Mouse (Mus musculus): ENCODE measurements around the gene Eif4b. TPM values are rescaled to one million over a fixed set of nuclear protein-coding genes. Genes with fewer than 3 reads are reported as not detected.

Eif4b gene
- polyA plus RNA-seq, 1 experiment from 2014 or later: 117 TPM

- Histone ChIP-seq H3K4me3 (ENCODE audit: low read length) (no peak overlapping the region), H3K9ac (ENCODE audit: low read depth, low read length) (no peak overlapping the region), H3K27ac (ENCODE audit: low read length) (no peak overlapping the region), H3K9me3 (ENCODE audit: control insufficient read depth, low read length) (no peaks in the 10 kb centered on the region), H3K4me1 (ENCODE audit: control insufficient read depth, insufficient read depth, low read length) (peaks cover 16% of the 10 kb centered on the region; the same call in 1 of the 2 replicates), H3K27me3 (replicated peaks; ENCODE audit: control insufficient read depth, insufficient read depth, low read length) (no peaks in the 10 kb centered on the region), H3K4me2 (ENCODE audit: low read depth, low read length) (no peak overlapping the region), H3K36me3 (ENCODE audit: control insufficient read depth, insufficient read depth, low read length) (peaks cover 26% of the 10 kb centered on the region; the same call in 1 of the 2 replicates)
- ATAC-seq: no peak
- WGBS: 94% methylated on average over 6 of the region's 6 CpGs
Measured at GRCm38 (mm10) chr15:102112181-102112580, 38.6 kb downstream of the Eif4b start.

DNA sequence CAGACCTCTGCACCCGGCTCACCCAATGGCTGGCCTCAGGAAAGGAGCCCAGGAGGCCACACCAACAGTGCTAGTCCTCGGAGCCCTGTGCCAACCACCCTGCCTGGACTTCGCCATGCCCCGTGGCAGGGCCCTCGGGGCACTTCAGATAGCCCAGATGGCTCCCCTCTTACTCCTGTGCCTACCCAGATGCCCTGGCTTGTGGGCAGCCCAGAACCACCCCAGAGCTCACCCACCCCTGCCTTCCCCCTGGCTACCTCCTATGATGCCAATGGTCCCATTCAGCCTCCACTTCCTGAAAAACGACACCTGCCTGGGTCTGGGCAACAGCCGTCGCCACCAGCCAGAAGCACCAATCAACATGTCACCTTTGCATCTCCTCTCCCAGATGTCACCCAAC is 39.3 kb downstream of the Eif4b start:
- Histone ChIP-seq H3K9ac (ENCODE audit: low read depth, low read length) (no peak overlapping the region), H3K9me3 (ENCODE audit: control insufficient read depth, low read length) (no peaks in the 10 kb centered on the region), H3K27me3 (replicated peaks; ENCODE audit: control insufficient read depth, insufficient read depth, low read length) (no peaks in the 10 kb centered on the region), H3K27ac (ENCODE audit: low read length) (no peak overlapping the region), H3K4me3 (ENCODE audit: low read length) (no peak overlapping the region), H3K4me2 (ENCODE audit: low read depth, low read length) (no peak overlapping the region), H3K36me3 (ENCODE audit: control insufficient read depth, insufficient read depth, low read length) (peaks cover 28% of the 10 kb centered on the region; the same call in 1 of the 2 replicates), H3K4me1 (ENCODE audit: control insufficient read depth, insufficient read depth, low read length) (peaks cover 14% of the 10 kb centered on the region; the same call in 1 of the 2 replicates)
- ATAC-seq: no peak
- 78% methylated on average over 8 of the region's 8 CpGs for WGBS

DNA sequence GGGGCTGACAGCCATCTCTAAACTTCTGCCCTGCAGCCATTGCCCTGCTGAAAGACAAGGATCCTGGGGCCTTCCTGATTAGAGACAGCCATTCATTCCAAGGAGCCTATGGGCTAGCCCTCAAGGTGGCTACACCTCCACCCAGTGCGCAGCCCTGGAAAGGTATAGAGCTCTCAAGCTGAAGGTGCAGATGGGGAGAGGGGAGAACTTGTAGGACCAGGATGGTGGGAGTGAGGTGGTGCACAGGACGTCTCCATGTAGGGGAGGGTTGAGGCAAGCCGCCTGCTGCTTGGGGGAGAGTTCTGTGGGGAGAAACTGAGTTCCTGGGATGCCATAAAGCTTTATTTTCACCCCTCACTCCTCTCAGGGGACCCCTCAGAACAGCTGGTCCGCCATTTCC is 40.1 kb downstream of the Eif4b start:
- no peak overlapping the region for H3K4me3 ChIP-seq (ENCODE audit: low read length)
- H3K36me3 ChIP-seq (ENCODE audit: control insufficient read depth, insufficient read depth, low read length): peaks cover 22% of the 10 kb centered on the region
- H3K9me3 ChIP-seq (ENCODE audit: control insufficient read depth, low read length): no peaks in the 10 kb centered on the region
- H3K4me1 ChIP-seq (ENCODE audit: control insufficient read depth, insufficient read depth, low read length): peaks cover 11% of the 10 kb centered on the region; the same call in 1 of the 2 replicates
- H3K27me3 ChIP-seq (replicated peaks; ENCODE audit: control insufficient read depth, insufficient read depth, low read length): no peaks in the 10 kb centered on the region
- no peak overlapping the region for H3K4me2 ChIP-seq (ENCODE audit: low read depth, low read length)
- H3K9ac ChIP-seq (ENCODE audit: low read depth, low read length): no peak overlapping the region
- 79% methylated on average over 4 of the region's 4 CpGs for WGBS
- no peak overlapping the region for H3K27ac ChIP-seq (ENCODE audit: low read length)
- ATAC-seq: no peak

- 87% methylated on average over 7 of the region's 7 CpGs for WGBS
- H3K4me3 ChIP-seq (ENCODE audit: low read length): no peak overlapping the region
- peaks cover 15% of the 10 kb centered on the region for H3K36me3 ChIP-seq (ENCODE audit: control insufficient read depth, insufficient read depth, low read length)
Measured at GRCm38 (mm10) chr15:102114651-102115260, 41.2 kb downstream of the Eif4b start.

DNA sequence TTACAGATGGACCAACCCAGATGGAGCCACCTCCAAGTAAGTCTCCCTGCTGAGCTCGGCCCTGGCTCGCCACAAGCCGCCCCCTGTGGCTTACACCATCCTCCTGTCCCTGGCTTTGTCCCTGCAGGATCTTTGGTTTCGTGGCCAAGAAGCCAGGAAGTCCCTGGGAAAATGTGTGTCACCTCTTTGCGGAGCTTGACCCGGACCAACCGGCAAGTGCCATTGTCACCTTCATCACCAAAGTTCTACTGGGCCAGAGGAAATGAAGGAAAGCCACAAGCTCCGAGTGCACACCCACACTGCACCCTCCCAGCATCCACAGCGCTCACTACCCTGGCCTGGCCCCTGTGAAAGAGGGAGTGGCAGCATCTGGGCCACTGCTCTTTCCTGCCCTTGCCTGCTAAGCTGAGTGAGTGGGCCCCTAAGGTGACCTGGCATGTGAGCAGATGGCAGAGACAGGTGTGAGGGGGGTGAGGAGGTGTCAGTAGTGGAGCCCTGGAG is 42.2 kb downstream of the Eif4b start:
- Histone ChIP-seq H3K9me3 (ENCODE audit: control insufficient read depth, low read length) (no peaks in the 10 kb centered on the region), H3K9ac (ENCODE audit: low read depth, low read length) (no peak overlapping the region), H3K27me3 (replicated peaks; ENCODE audit: control insufficient read depth, insufficient read depth, low read length) (no peaks in the 10 kb centered on the region), H3K36me3 (ENCODE audit: control insufficient read depth, insufficient read depth, low read length) (peaks cover 12% of the 10 kb centered on the region), H3K27ac (ENCODE audit: low read length) (no peak overlapping the region), H3K4me3 (ENCODE audit: low read length) (no peak overlapping the region), H3K4me1 (ENCODE audit: control insufficient read depth, insufficient read depth, low read length) (peaks cover 10% of the 10 kb centered on the region; the same call in 1 of the 2 replicates), H3K4me2 (ENCODE audit: low read depth, low read length) (no peak overlapping the region)
- WGBS: 70% methylated on average over 9 of the region's 9 CpGs
- ATAC-seq: peak; percentile 75

More at GRCm38 (mm10) chr15:102114651-102115260, 41.2 kb downstream of the Eif4b start:
- Histone ChIP-seq H3K27ac (ENCODE audit: low read length) (no peak overlapping the region), H3K9me3 (ENCODE audit: control insufficient read depth, low read length) (no peaks in the 10 kb centered on the region), H3K27me3 (replicated peaks; ENCODE audit: control insufficient read depth, insufficient read depth, low read length) (no peaks in the 10 kb centered on the region), H3K4me1 (ENCODE audit: control insufficient read depth, insufficient read depth, low read length) (peaks cover 10% of the 10 kb centered on the region; the same call in 1 of the 2 replicates), H3K9ac (ENCODE audit: low read depth, low read length) (no peak overlapping the region), H3K4me2 (ENCODE audit: low read depth, low read length) (no peak overlapping the region)
- no peak for ATAC-seq

DNA sequence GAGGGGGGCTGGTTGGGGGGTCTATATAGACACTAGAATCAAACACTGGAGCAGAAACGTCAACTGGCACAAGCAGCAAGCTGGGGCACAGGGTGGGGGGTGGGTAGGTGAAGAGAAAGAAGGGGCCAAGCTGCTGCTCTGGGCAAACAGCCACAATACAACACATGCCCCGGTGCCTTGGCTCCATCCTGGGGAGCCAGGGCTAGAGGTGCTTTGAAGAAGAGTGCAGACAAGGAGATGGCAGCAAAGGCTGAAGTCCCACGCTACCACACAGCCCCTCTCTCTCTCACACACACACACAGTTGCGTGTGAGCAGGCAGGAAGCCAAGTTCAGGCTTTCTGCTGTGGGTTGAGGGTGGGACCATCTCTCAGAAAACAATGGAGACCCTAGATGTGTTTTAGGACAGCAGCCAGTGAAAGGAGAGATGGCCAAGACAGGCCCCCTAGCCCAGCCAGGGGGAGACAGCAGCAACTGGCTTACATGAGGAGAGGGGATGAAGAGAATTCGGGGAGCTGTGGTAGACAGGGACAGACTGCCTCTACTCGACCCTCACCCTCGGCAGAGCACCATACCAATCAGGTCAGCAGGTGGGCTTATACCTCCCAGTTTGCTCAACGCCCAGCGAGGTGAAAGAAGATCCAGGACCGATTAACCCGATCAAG is 43.3 kb downstream of the Eif4b start:
- H3K27me3 ChIP-seq (replicated peaks; ENCODE audit: control insufficient read depth, insufficient read depth, low read length): no peaks in the 10 kb centered on the region
- no peak overlapping the region for H3K27ac ChIP-seq (ENCODE audit: low read length)
- H3K36me3 ChIP-seq (ENCODE audit: control insufficient read depth, insufficient read depth, low read length): peaks cover 12% of the 10 kb centered on the region
- H3K4me3 ChIP-seq (ENCODE audit: low read length): no peak overlapping the region
- no peak for ATAC-seq
- peaks cover 10% of the 10 kb centered on the region; the same call in 1 of the 2 replicates for H3K4me1 ChIP-seq (ENCODE audit: control insufficient read depth, insufficient read depth, low read length)
- no peak overlapping the region for H3K4me2 ChIP-seq (ENCODE audit: low read depth, low read length)
- no peaks in the 10 kb centered on the region for H3K9me3 ChIP-seq (ENCODE audit: control insufficient read depth, low read length)
- WGBS: 69% methylated on average over 11 of the region's 11 CpGs
- H3K9ac ChIP-seq (ENCODE audit: low read depth, low read length): no peak overlapping the region

DNA sequence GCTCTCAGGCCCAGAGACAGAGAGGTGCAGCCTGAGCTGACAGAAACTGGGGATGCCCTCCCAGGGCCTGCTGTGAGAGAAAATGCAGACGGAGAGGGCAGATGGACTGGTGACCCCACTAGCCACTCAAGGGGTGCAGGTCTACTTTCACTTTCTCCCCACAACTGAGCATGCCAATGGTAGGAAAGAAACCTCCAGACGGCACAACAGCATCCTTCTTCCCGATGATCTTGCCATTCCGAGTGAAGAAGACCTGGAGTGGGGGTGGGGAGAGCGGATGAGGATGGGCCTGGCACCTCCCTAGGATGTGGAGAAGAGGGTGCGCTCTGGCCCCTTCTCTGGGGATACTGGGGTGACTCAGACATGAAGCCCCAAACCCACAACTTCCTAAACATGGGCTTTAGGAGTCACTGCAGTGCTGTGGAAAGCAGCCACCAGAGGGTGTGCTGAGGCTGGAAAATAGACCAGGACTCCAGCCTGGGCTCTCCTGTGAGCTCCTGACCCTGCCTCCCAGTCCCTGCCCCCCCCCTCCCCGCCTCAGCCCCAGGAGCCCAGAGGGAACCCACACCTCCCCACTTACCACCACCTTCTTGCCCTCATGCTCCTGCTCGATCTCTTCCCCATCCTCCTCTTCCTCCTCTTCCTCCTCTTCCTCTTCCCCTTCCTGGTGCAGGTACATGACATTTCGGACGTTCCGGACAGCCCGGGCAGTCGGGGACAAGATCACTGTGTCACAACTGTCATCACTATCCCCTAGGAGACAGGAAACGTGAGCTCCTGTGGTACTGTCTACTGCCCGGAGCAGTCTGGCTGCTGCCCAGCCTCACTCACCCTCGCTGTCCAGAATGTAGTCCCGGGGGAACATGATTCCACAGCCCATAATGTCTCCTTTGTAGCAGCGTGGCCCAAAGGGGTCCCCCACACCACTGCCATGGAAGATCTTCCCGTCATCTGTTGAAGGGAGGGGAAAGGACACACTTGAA is 44.2 kb downstream of the Eif4b start:
- Histone ChIP-seq H3K27ac (ENCODE audit: low read length) (no peak overlapping the region), H3K36me3 (ENCODE audit: control insufficient read depth, insufficient read depth, low read length) (peaks cover 12% of the 10 kb centered on the region), H3K27me3 (replicated peaks; ENCODE audit: control insufficient read depth, insufficient read depth, low read length) (no peaks in the 10 kb centered on the region), H3K9ac (ENCODE audit: low read depth, low read length) (no peak overlapping the region), H3K4me3 (ENCODE audit: low read length) (no peak overlapping the region), H3K9me3 (ENCODE audit: control insufficient read depth, low read length) (no peaks in the 10 kb centered on the region), H3K4me2 (ENCODE audit: low read depth, low read length) (no peak overlapping the region), H3K4me1 (ENCODE audit: control insufficient read depth, insufficient read depth, low read length) (peaks cover 10% of the 10 kb centered on the region; the same call in 1 of the 2 replicates)
- WGBS: 74% methylated on average over 18 of the region's 19 CpGs
- ATAC-seq: no peak

- Histone ChIP-seq H3K4me1 (ENCODE audit: control insufficient read depth, insufficient read depth, low read length) (peaks cover 10% of the 10 kb centered on the region; the same call in 1 of the 2 replicates), H3K27ac (ENCODE audit: low read length) (no peak overlapping the region), H3K9ac (ENCODE audit: low read depth, low read length) (0 out of 2 replicates have a peak overlapping the region, but pooled peaks have one; percentile 24), H3K9me3 (ENCODE audit: control insufficient read depth, low read length) (no peaks in the 10 kb centered on the region), H3K36me3 (ENCODE audit: control insufficient read depth, insufficient read depth, low read length) (peaks cover 13% of the 10 kb centered on the region), H3K4me3 (ENCODE audit: low read length) (no peak overlapping the region), H3K4me2 (ENCODE audit: low read depth, low read length) (no peak overlapping the region), H3K27me3 (replicated peaks; ENCODE audit: control insufficient read depth, insufficient read depth, low read length) (no peaks in the 10 kb centered on the region)
- 91% methylated on average over 4 of the region's 4 CpGs for WGBS
- ATAC-seq: no peak
Measured at GRCm38 (mm10) chr15:102118591-102118990, 45.0 kb downstream of the Eif4b start.
